Mouse (Mus musculus) spleen, adult 2 months (tissue): Measurements from ENCODE around the gene Oaf.

Experiments used
- CTCF ChIP-seq: fragments of 200-500 bp; IDR thresholded peaks from 2 replicates; pipeline ENCODE4 v1.5.1; 2011; ENCODE audit warnings: mild to moderate bottlenecking, inconsistent platforms; ENCODE audit not compliant: insufficient read depth, insufficient read length, insufficient replicate concordance; ENCODE audit errors: extremely low read depth
- POLR2A ChIP-seq: fragments of 200-500 bp; IDR thresholded peaks from 2 replicates; pipeline ENCODE4 v1.6.1; 2011; ENCODE audit warnings: low read depth, low read length, inconsistent platforms

DNA sequence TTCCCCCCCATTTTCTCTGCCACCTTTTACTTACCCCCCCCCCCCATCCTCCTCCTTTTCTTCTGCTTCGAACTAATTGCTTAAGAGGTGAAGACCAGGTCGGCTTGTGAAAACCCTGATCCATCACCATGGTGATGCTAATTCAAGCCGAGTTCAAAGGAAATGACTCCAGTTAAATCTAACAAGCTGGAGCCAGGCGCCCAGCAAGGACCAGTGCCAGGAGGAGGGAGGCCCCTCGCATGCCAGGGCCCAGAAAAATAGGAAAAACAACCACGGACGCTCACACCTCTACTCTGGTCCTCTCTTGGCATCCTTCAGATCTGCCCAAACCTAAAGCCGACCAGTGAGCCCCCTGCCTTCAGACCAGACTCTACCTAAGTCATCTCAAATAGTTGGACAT is 29.5 kb upstream of the Oaf start:
- TF ChIP-seq CTCF = no peak
- no peak for TF ChIP-seq POLR2A
